Mouse (Mus musculus): Measurements from ENCODE around the gene Grn. TPM values are rescaled to one million over a fixed set of nuclear protein-coding genes. Genes with fewer than 3 reads are reported as not detected.

Grn gene
- total and polyA plus RNA-seq, 2 experiments from 2014 or later = 78.0 to 90.4 TPM

- peak; percentile 87 for ATAC-seq (ENCODE audit: low FRiP score)
- DNase-seq (ENCODE audit: low spot score) = peak; percentile 95
- no peaks in the 10 kb centered on the region for H3K27me3 ChIP-seq (ENCODE audit: insufficient read depth, low read length)
- H3K36me3 ChIP-seq (ENCODE audit: insufficient read depth, low read length) = no peaks in the 10 kb centered on the region
- H3K27ac ChIP-seq (ENCODE audit: low read depth, low read length) = peak overlapping the region; percentile 59
- peak overlapping the region; percentile 42 for H3K4me3 ChIP-seq (ENCODE audit: low read depth, low read length)
- no peaks in the 10 kb centered on the region for H3K9me3 ChIP-seq (ENCODE audit: low read length)
- TF ChIP-seq CTCF (IDR thresholded peaks at IDR 0.05) = no peak; the same call in 1 of the 2 replicates
- H3K4me2 ChIP-seq (ENCODE audit: low read depth, low read length, poor library complexity, severe bottlenecking) = peak overlapping the region; percentile 82
- under 1% methylated on average over 37 of the region's 37 CpGs for WGBS
- peak overlapping the region; percentile 48 for H3K9ac ChIP-seq (replicated peaks; ENCODE audit: low read length, poor library complexity, severe bottlenecking)
- peaks cover 8% of the 10 kb centered on the region for H3K4me1 ChIP-seq (ENCODE audit: insufficient read depth, low read length)
Measured at GRCm38 (mm10) chr11:102467041-102467631, 37.0 kb downstream of the Grn start.

- no peak for TF ChIP-seq CTCF (IDR thresholded peaks at IDR 0.05)
- 68% methylated on average over 11 of the region's 11 CpGs for WGBS
- Histone ChIP-seq H3K4me1 (ENCODE audit: insufficient read depth, low read length) (peaks cover 8% of the 10 kb centered on the region), H3K4me3 (ENCODE audit: low read depth, low read length) (no peak within 1 kb of the TSS), H3K36me3 (ENCODE audit: insufficient read depth, low read length) (no peaks in the 10 kb centered on the region), H3K27me3 (ENCODE audit: insufficient read depth, low read length) (no peaks in the 10 kb centered on the region), H3K4me2 (ENCODE audit: low read depth, low read length, poor library complexity, severe bottlenecking) (no peak within 1 kb of the TSS), H3K9me3 (ENCODE audit: low read length) (no peaks in the 10 kb centered on the region), H3K27ac (ENCODE audit: low read depth, low read length) (no peak within 1 kb of the TSS), H3K9ac (replicated peaks; ENCODE audit: low read length, poor library complexity, severe bottlenecking) (no peak within 1 kb of the TSS)
- DNase-seq (ENCODE audit: low spot score) (no peak), ATAC-seq (ENCODE audit: low FRiP score) (no peak)
Measured at GRCm38 (mm10) chr11:102469648-102470357, 39.7 kb downstream of the Grn start, which contains the start of gene Itga2b. TSS of gene Itga2b (minus strand) at chr11:102470122.

- 89% methylated on average over 3 of the region's 3 CpGs for WGBS
- TF ChIP-seq CTCF (IDR thresholded peaks at IDR 0.05) = no peak
- Histone ChIP-seq H3K4me2 (ENCODE audit: low read depth, low read length, poor library complexity, severe bottlenecking) (no peak overlapping the region), H3K27me3 (ENCODE audit: insufficient read depth, low read length) (no peaks in the 10 kb centered on the region), H3K4me3 (ENCODE audit: low read depth, low read length) (no peak overlapping the region), H3K9me3 (ENCODE audit: low read length) (no peaks in the 10 kb centered on the region), H3K36me3 (ENCODE audit: insufficient read depth, low read length) (peaks cover 28% of the 10 kb centered on the region), H3K4me1 (ENCODE audit: insufficient read depth, low read length) (no peaks in the 10 kb centered on the region), H3K9ac (replicated peaks; ENCODE audit: low read length, poor library complexity, severe bottlenecking) (no peak overlapping the region), H3K27ac (ENCODE audit: low read depth, low read length) (no peak overlapping the region)
- DNase-seq (ENCODE audit: low spot score) = no peak
- ATAC-seq (ENCODE audit: low FRiP score) = no peak
Measured at GRCm38 (mm10) chr11:102475027-102475426, 44.9 kb downstream of the Grn start.

GRCm38 (mm10) chr11:102478671-102479070 is 48.6 kb downstream of the Grn start:
- ATAC-seq (ENCODE audit: low FRiP score) = no peak
- no peak overlapping the region for H3K4me3 ChIP-seq (ENCODE audit: low read depth, low read length)
- H3K4me2 ChIP-seq (ENCODE audit: low read depth, low read length, poor library complexity, severe bottlenecking) = no peak overlapping the region
- peaks cover 45% of the 10 kb centered on the region for H3K36me3 ChIP-seq (ENCODE audit: insufficient read depth, low read length)
- no peaks in the 10 kb centered on the region for H3K9me3 ChIP-seq (ENCODE audit: low read length)
- WGBS = 80% methylated on average over 3 of the region's 3 CpGs
- no peak for DNase-seq (ENCODE audit: low spot score)
- no peak overlapping the region for H3K27ac ChIP-seq (ENCODE audit: low read depth, low read length)
- no peaks in the 10 kb centered on the region for H3K4me1 ChIP-seq (ENCODE audit: insufficient read depth, low read length)
- H3K27me3 ChIP-seq (ENCODE audit: insufficient read depth, low read length) = no peaks in the 10 kb centered on the region
- TF ChIP-seq CTCF (IDR thresholded peaks at IDR 0.05) = no peak
- H3K9ac ChIP-seq (replicated peaks; ENCODE audit: low read length, poor library complexity, severe bottlenecking) = no peak overlapping the region

GRCm38 (mm10) chr11:102479581-102479980 is 49.5 kb downstream of the Grn start:
- Histone ChIP-seq H3K9ac (replicated peaks; ENCODE audit: low read length, poor library complexity, severe bottlenecking) (no peak overlapping the region), H3K4me2 (ENCODE audit: low read depth, low read length, poor library complexity, severe bottlenecking) (no peak overlapping the region), H3K36me3 (ENCODE audit: insufficient read depth, low read length) (peaks cover 47% of the 10 kb centered on the region), H3K4me1 (ENCODE audit: insufficient read depth, low read length) (no peaks in the 10 kb centered on the region), H3K4me3 (ENCODE audit: low read depth, low read length) (no peak overlapping the region), H3K9me3 (ENCODE audit: low read length) (no peaks in the 10 kb centered on the region), H3K27ac (ENCODE audit: low read depth, low read length) (no peak overlapping the region), H3K27me3 (ENCODE audit: insufficient read depth, low read length) (no peaks in the 10 kb centered on the region)
- no peak for ATAC-seq (ENCODE audit: low FRiP score)
- no peak for DNase-seq (ENCODE audit: low spot score)
- 96% methylated on average over 23 of the region's 23 CpGs for WGBS
- no peak for TF ChIP-seq CTCF (IDR thresholded peaks at IDR 0.05)

- Histone ChIP-seq H3K4me2 (ENCODE audit: low read depth, low read length, poor library complexity, severe bottlenecking) (no peak overlapping the region), H3K4me1 (ENCODE audit: insufficient read depth, low read length) (no peaks in the 10 kb centered on the region), H3K36me3 (ENCODE audit: insufficient read depth, low read length) (peaks cover 48% of the 10 kb centered on the region), H3K4me3 (ENCODE audit: low read depth, low read length) (no peak overlapping the region), H3K9me3 (ENCODE audit: low read length) (no peaks in the 10 kb centered on the region), H3K27ac (ENCODE audit: low read depth, low read length) (no peak overlapping the region), H3K27me3 (ENCODE audit: insufficient read depth, low read length) (no peaks in the 10 kb centered on the region), H3K9ac (replicated peaks; ENCODE audit: low read length, poor library complexity, severe bottlenecking) (no peak overlapping the region)
- no peak for TF ChIP-seq CTCF (IDR thresholded peaks at IDR 0.05)
- DNase-seq (ENCODE audit: low spot score) (no peak), ATAC-seq (ENCODE audit: low FRiP score) (no peak)
- WGBS = 96% methylated on average over 15 of the region's 15 CpGs
Measured at GRCm38 (mm10) chr11:102480111-102480510, 50.0 kb downstream of the Grn start.
